Mouse (Mus musculus): ENCODE data around the gene Rasgef1b. TPM values are rescaled to one million over a fixed set of nuclear protein-coding genes. Genes with fewer than 3 reads are reported as not detected.

Rasgef1b gene
- polyA plus RNA-seq, 1 experiment from 2014 or later: 7.3 TPM

Other genes starting within 250 kb of the Rasgef1b start
- 0.28 TPM in 1 of 2 replicates, not detected in the other for gene Vamp9, start 177.2 kb upstream of the Rasgef1b start, polyA plus RNA-seq (2015; fragmentation: Nextera tagmentation; extraction: Ambion mirVana)
- 32.8 and 37.0 TPM in 2 replicates for gene Hnrnpd, start 249.9 kb upstream of the Rasgef1b start, polyA plus RNA-seq (2015; fragmentation: Nextera tagmentation; extraction: Ambion mirVana)
- gene 4930524J08Rik, start 250.0 kb upstream of the Rasgef1b start, polyA plus RNA-seq (2015; fragmentation: Nextera tagmentation; extraction: Ambion mirVana): 0.89 and 1.0 TPM in 2 replicates